ENCODE assay signal across 8 mouse cellular contexts in genomic region chrX:48340441-48341049, GRCm38 (mm10). TPM values are rescaled to one million over a fixed set of nuclear protein-coding genes. Genes with fewer than 3 reads are reported as not detected.
DNase-seq lines count a peak whose midpoint lies in the region; ATAC-seq and TF ChIP-seq lines count a peak whose summit lies in the region.

No protein-coding gene starts in this region.

- TF ChIP-seq RAD21 in MEL (IDR thresholded peaks at IDR 0.05; ENCODE audit: low read depth, low read length) = no peak

- H3K27me3 ChIP-seq in MEL (ENCODE audit: control insufficient read depth in 1 of 2, insufficient read depth in 2 of 2, low read length in 2 of 2) = no peaks in the 10 kb centered on the region
- peaks cover 58% of the 10 kb centered on the region for H3K27me3 ChIP-seq in embryonic facial prominence, embryonic 10.5 days (replicated peaks; ENCODE audit: low read depth, poor library complexity, severe bottlenecking)
- peaks cover 66% of the 10 kb centered on the region for H3K27me3 ChIP-seq in limb, embryonic 10.5 days (ENCODE audit: low read depth, poor library complexity, severe bottlenecking)
- no peaks in the 10 kb centered on the region for H3K27me3 ChIP-seq in midbrain, postnatal 0 days (ENCODE audit: insufficient read depth, low read length)

- WGBS in embryonic facial prominence, embryonic 10.5 days = 12% methylated on average over 35 of the region's 35 CpGs
- 5% methylated on average over 35 of the region's 35 CpGs for WGBS in limb, embryonic 10.5 days
- 14% methylated on average over 20 of the region's 35 CpGs for WGBS in midbrain, postnatal 0 days

- peak overlapping the region; percentile 76 for H3K9ac ChIP-seq in MEL (ENCODE audit: control insufficient read depth, low read depth, low read length, poor library complexity, severe bottlenecking)
- no peak overlapping the region for H3K9ac ChIP-seq in midbrain, postnatal 0 days (replicated peaks; ENCODE audit: low read length, poor library complexity, severe bottlenecking)

- H3K4me3 ChIP-seq in MEL (ENCODE audit: control insufficient read depth in 1 of 2, insufficient read depth in 1 of 2, low read depth in 2 of 2, low read length in 2 of 2) = peak overlapping the region; percentile 80 to 87
- peak overlapping the region; percentile 68 for H3K4me3 ChIP-seq in embryonic facial prominence, embryonic 10.5 days
- H3K4me3 ChIP-seq in limb, embryonic 10.5 days = peak overlapping the region; percentile 64
- peak overlapping the region; percentile 43 for H3K4me3 ChIP-seq in midbrain, postnatal 0 days (ENCODE audit: low read depth, low read length)

- peaks cover 0 to 5% of the 10 kb centered on the region in 2 experiments; a peak in 2 of 4 replicates for H3K4me1 ChIP-seq in MEL (ENCODE audit: control insufficient read depth in 1 of 2, insufficient read depth in 2 of 2, low read length in 2 of 2)
- peaks cover 7% of the 10 kb centered on the region for H3K4me1 ChIP-seq in embryonic facial prominence, embryonic 10.5 days
- peaks cover 10% of the 10 kb centered on the region; the same call in 1 of the 2 replicates for H3K4me1 ChIP-seq in limb, embryonic 10.5 days
- no peaks in the 10 kb centered on the region for H3K4me1 ChIP-seq in midbrain, postnatal 0 days (ENCODE audit: insufficient read depth, low read length)

- intact Hi-C loops in heart, postnatal 14 days (cut with DNase I) = loop anchor here (2.0 to 5.0 kb wide), 2 partner anchors 26 to 53 kb away; no protein-coding TSS in a partner anchor

- ATAC-seq in midbrain, postnatal 0 days (ENCODE audit: low FRiP score) = no peak

- peak; percentile 32 to 72 for DNase-seq in adrenal gland, adult (ENCODE audit: inconsistent age in 2 of 2, low spot score in 1 of 2)
- no peak for DNase-seq in adrenal gland, postnatal 4 days (ENCODE audit: low spot score in 2 of 2)
- peak; percentile 34 for DNase-seq in MEL (ENCODE audit: low read depth, low spot score)
- peak; percentile 20 for DNase-seq in embryonic facial prominence, embryonic 10.5 days (ENCODE audit: low spot score)
- peak; percentile 6 to 22 for DNase-seq in heart, postnatal 14 days
- DNase-seq in limb, embryonic 10.5 days (ENCODE audit: low spot score) = peak; percentile 41
- no peak for DNase-seq in midbrain, postnatal 0 days (ENCODE audit: low spot score)
- DNase-seq in layer of hippocampus, postnatal 25 days (ENCODE audit: extremely low spot score in 1 of 2, low spot score in 1 of 2) = no peak

- TF ChIP-seq EP300 in MEL (IDR thresholded peaks at IDR 0.05; ENCODE audit: low read depth in 1 of 2, low read length in 2 of 2) = no peak

- H3K36me3 ChIP-seq in MEL (ENCODE audit: control insufficient read depth in 1 of 2, insufficient read depth in 2 of 2, low read length in 2 of 2) = no peaks in the 10 kb centered on the region; a peak in 1 of 4 replicates
- H3K36me3 ChIP-seq in embryonic facial prominence, embryonic 10.5 days (replicated peaks) = no peaks in the 10 kb centered on the region
- H3K36me3 ChIP-seq in limb, embryonic 10.5 days = no peaks in the 10 kb centered on the region
- no peaks in the 10 kb centered on the region for H3K36me3 ChIP-seq in midbrain, postnatal 0 days (ENCODE audit: insufficient read depth, low read length)

- H3K27ac ChIP-seq in MEL (ENCODE audit: control insufficient read depth, low read depth, low read length) = no peak overlapping the region; the same call in 1 of the 2 replicates
- H3K27ac ChIP-seq in embryonic facial prominence, embryonic 10.5 days (replicated peaks) = peak overlapping the region; percentile 85; the same call in 1 of the 2 replicates
- peak overlapping the region; percentile 85 for H3K27ac ChIP-seq in limb, embryonic 10.5 days
- no peak overlapping the region for H3K27ac ChIP-seq in midbrain, postnatal 0 days (ENCODE audit: low read depth, low read length)

- TF ChIP-seq POLR2A in MEL (IDR thresholded peaks at IDR 0.05; ENCODE audit: control insufficient read depth in 1 of 2, insufficient read depth in 1 of 2, low read depth in 1 of 2, low read length in 2 of 2, poor library complexity in 1 of 2) = no peak

- no peaks in the 10 kb centered on the region for H3K9me3 ChIP-seq in MEL (replicated peaks; ENCODE audit: insufficient read depth, low read length)
- peaks cover 8% of the 10 kb centered on the region; the same call in 1 of the 2 replicates for H3K9me3 ChIP-seq in embryonic facial prominence, embryonic 10.5 days
- H3K9me3 ChIP-seq in limb, embryonic 10.5 days (replicated peaks) = no peaks in the 10 kb centered on the region
- H3K9me3 ChIP-seq in midbrain, postnatal 0 days (ENCODE audit: low read length) = no peaks in the 10 kb centered on the region

- H3K79me2 ChIP-seq in MEL (ENCODE audit: control insufficient read depth, insufficient read depth, low read length, poor library complexity) = peaks cover 3% of the 10 kb centered on the region

- peak overlapping the region; percentile 76 for H3K4me2 ChIP-seq in midbrain, postnatal 0 days (ENCODE audit: low read depth, low read length, poor library complexity, severe bottlenecking)

- TF ChIP-seq CTCF in MEL (IDR thresholded peaks at IDR 0.05 in 2 of 3, conservative IDR thresholded peaks at IDR 0.05 in 1 of 3; ENCODE audit: control insufficient read depth in 1 of 3, insufficient read depth in 1 of 3, low read depth in 2 of 3, low read length in 3 of 3, poor library complexity in 1 of 3, severe bottlenecking in 1 of 3) = no peak
- TF ChIP-seq CTCF in midbrain, postnatal 0 days (IDR thresholded peaks at IDR 0.05) = no peak

TF ChIP-seq in MEL, 35 proteins besides CTCF, POLR2A, EP300 and RAD21:
- TF ChIP-seq CHD1 (IDR thresholded peaks at IDR 0.05; ENCODE audit: low read depth, low read length) (no peak), MAFK (IDR thresholded peaks at IDR 0.05; ENCODE audit: borderline replicate concordance, low read depth, low read length) (no peak), MAZ (IDR thresholded peaks at IDR 0.05; ENCODE audit: low read depth, low read length) (no peak), ZC3H11A (IDR thresholded peaks at IDR 0.05; ENCODE audit: low read depth, low read length) (no peak), MEF2A (IDR thresholded peaks at IDR 0.05; ENCODE audit: extremely low read depth, insufficient replicate concordance, low read depth, low read length, poor library complexity, severe bottlenecking) (no peak), NELFE (IDR thresholded peaks at IDR 0.05; ENCODE audit: low read depth, low read length) (no peak), TCF12 (IDR thresholded peaks at IDR 0.05; ENCODE audit: low read depth, low read length) (no peak), TAL1 (IDR thresholded peaks at IDR 0.05; ENCODE audit: low read length) (no peak), GABPA (IDR thresholded peaks at IDR 0.05; ENCODE audit: low read depth, low read length) (no peak), POLR2AphosphoS2 (IDR thresholded peaks at IDR 0.05; ENCODE audit: low read length) (no peak), NRF1 (IDR thresholded peaks at IDR 0.05; ENCODE audit: insufficient read depth, low read depth, low read length, poor library complexity, severe bottlenecking) (no peak), ZMIZ1 (IDR thresholded peaks at IDR 0.05; ENCODE audit: low read depth, low read length) (no peak), KAT2A (conservative IDR thresholded peaks at IDR 0.05; ENCODE audit: low read depth, low read length) (no peak), ETS1 (IDR thresholded peaks at IDR 0.05; ENCODE audit: low read depth, low read length) (no peak), USF1 (IDR thresholded peaks at IDR 0.05; ENCODE audit: low read depth, low read length) (no peak), TBP (IDR thresholded peaks at IDR 0.05; ENCODE audit: low read depth, low read length) (no peak)

RNA-seq across cellular contexts. Expression of gene Bcorl1, which starts 0.6 kb away (rescaled TPM):
- 10 to 100 TPM; 12.4 to 12.6 TPM for total RNA-seq in adrenal gland, postnatal 4 days (2021)
- 3.0 and 3.6 TPM in 2 replicates for total RNA-seq in MEL (2012; rRNA removed)
- polyA plus RNA-seq in MEL (2012; ENCODE audit: insufficient read depth in 1 of 2, insufficient read length in 2 of 2, low read depth in 1 of 2, low replicate concordance in 2 of 2, missing spikeins in 1 of 2) = 10 to 100 TPM in 1 of 2 experiments, not detected in 1; 12.9 TPM
- 4.6 and 4.8 TPM in 2 replicates for polyA plus RNA-seq in embryonic facial prominence, embryonic 10.5 days (2016; fragmentation: Nextera tagmentation; extraction: Ambion mirVana)
- 1 to 10 TPM; 8.2 to 8.8 TPM for total RNA-seq in heart, postnatal 14 days (2021)
- 3.9 and 4.4 TPM in 2 replicates for polyA plus RNA-seq in limb, embryonic 10.5 days (2016; fragmentation: Nextera tagmentation; extraction: Ambion mirVana)
- total RNA-seq in midbrain, postnatal 0 days (2014; rRNA removed) = 10.5 and 13.5 TPM in 2 replicates
- 4.6 and 4.7 TPM in 2 replicates for polyA plus RNA-seq in midbrain, postnatal 0 days (2015; fragmentation: Nextera tagmentation; extraction: Ambion mirVana)
- 10 to 100 TPM; 15.2 to 19.3 TPM for total RNA-seq in layer of hippocampus, postnatal 25 days (2021)

Comparison
In these comparisons a context has a peak if more than half of its experiments do, and no peak if none do; other contexts are left out.
1. DNase-seq: peak in adrenal gland, adult (2 of 2), MEL (single experiment), embryonic facial prominence, embryonic 10.5 days (single experiment), heart, postnatal 14 days (2 of 2) and limb, embryonic 10.5 days (single experiment); none in adrenal gland, postnatal 4 days (0 of 2), midbrain, postnatal 0 days (single experiment) and layer of hippocampus, postnatal 25 days (0 of 2).
2. H3K27ac ChIP-seq: peak in embryonic facial prominence, embryonic 10.5 days (single experiment) and limb, embryonic 10.5 days (single experiment); none in MEL (single experiment) and midbrain, postnatal 0 days (single experiment).
3. Peak in every context shown above with its lines, with median percentiles within 50 percentile points of each other: H3K4me3 ChIP-seq.